In genomic region chr2:32509287-32509686, GRCm38 (mm10) we compare ENCODE assay signal across 7 mouse cellular contexts. TPM values are rescaled to one million over a fixed set of nuclear protein-coding genes. Genes with fewer than 3 reads are reported as not detected.
DNase-seq lines count a peak whose midpoint lies in the region; ATAC-seq and TF ChIP-seq lines count a peak whose summit lies in the region.

No protein-coding gene starts in this region.

- ATAC-seq in forebrain, embryonic 15.5 days (replicated peaks): no peak

- DNase-seq in testis, postnatal 14 days (ENCODE audit: low spot score): no peak
- DNase-seq in kidney, adult 18-20 months: peak; percentile 47
- peak; percentile 75 to 77 for DNase-seq in lung, postnatal 4 days
- no peak for DNase-seq in cerebellum, postnatal 14 days
- DNase-seq in spleen, adult 18-20 months: no peak

- H3K36me3 ChIP-seq in testis, adult 2 months (ENCODE audit: control insufficient read depth, insufficient read depth, low read length): no peaks in the 10 kb centered on the region
- no peaks in the 10 kb centered on the region for H3K36me3 ChIP-seq in forebrain, embryonic 15.5 days

- H3K27me3 ChIP-seq in testis, adult 2 months (ENCODE audit: control insufficient read depth, insufficient read depth, low read length): no peaks in the 10 kb centered on the region
- H3K27me3 ChIP-seq in forebrain, embryonic 15.5 days: no peaks in the 10 kb centered on the region

- H3K9me3 ChIP-seq in forebrain, embryonic 15.5 days: no peaks in the 10 kb centered on the region

- no peak overlapping the region for H3K4me2 ChIP-seq in forebrain, embryonic 15.5 days (replicated peaks)

- H3K4me1 ChIP-seq in testis, adult 2 months (ENCODE audit: control insufficient read depth, insufficient read depth, low read length): peaks cover 7% of the 10 kb centered on the region
- H3K4me1 ChIP-seq in forebrain, embryonic 15.5 days: no peaks in the 10 kb centered on the region

- H3K4me3 ChIP-seq in testis, adult 2 months (ENCODE audit: control insufficient read depth, low read depth, low read length): no peak overlapping the region
- no peak overlapping the region for H3K4me3 ChIP-seq in forebrain, embryonic 15.5 days

- WGBS in forebrain, embryonic 15.5 days: 65% methylated on average over 4 of the region's 4 CpGs

- H3K9ac ChIP-seq in forebrain, embryonic 15.5 days (replicated peaks): no peak overlapping the region

- peak overlapping the region; percentile 56 for H3K27ac ChIP-seq in testis, adult 2 months (ENCODE audit: control insufficient read depth, insufficient read depth, low read depth, low read length)
- H3K27ac ChIP-seq in forebrain, embryonic 15.5 days (replicated peaks): 0 out of 2 replicates have a peak overlapping the region, but pooled peaks have one; percentile 11

- TF ChIP-seq POLR2A in testis, adult 2 months (IDR thresholded peaks at IDR 0.05; ENCODE audit: control insufficient read depth, low read depth, low read length): no peak

- TF ChIP-seq CTCF in testis, adult 2 months (IDR thresholded peaks at IDR 0.05; ENCODE audit: control insufficient read depth, insufficient read depth, insufficient replicate concordance, low read depth, low read length): no peak

RNA-seq across cellular contexts. Expression of gene Fam102a, which starts 25.8 kb away (rescaled TPM):
- polyA plus RNA-seq in testis, adult 2 months (2012; rRNA removed): 15.4 and 17.6 TPM in 2 replicates
- 5.7 and 6.1 TPM in 2 replicates for polyA plus RNA-seq in forebrain, embryonic 15.5 days (2015; fragmentation: Nextera tagmentation; extraction: Ambion mirVana)

RNA-seq across cellular contexts. Expression of gene Slc25a25, which starts 58.0 kb away (rescaled TPM):
- polyA plus RNA-seq in testis, adult 2 months (2012; rRNA removed): 36.7 and 38.4 TPM in 2 replicates
- polyA plus RNA-seq in forebrain, embryonic 15.5 days (2015; fragmentation: Nextera tagmentation; extraction: Ambion mirVana): 46.4 and 48.2 TPM in 2 replicates

RNA-seq across cellular contexts. Expression of gene Naif1, which starts 59.0 kb away (rescaled TPM):
- 19.9 and 22.7 TPM in 2 replicates for polyA plus RNA-seq in testis, adult 2 months (2012; rRNA removed)
- polyA plus RNA-seq in forebrain, embryonic 15.5 days (2015; fragmentation: Nextera tagmentation; extraction: Ambion mirVana): 6.3 and 7.0 TPM in 2 replicates

Comparison
In these comparisons a context has a peak if more than half of its experiments do, and no peak if none do; other contexts are left out.
1. DNase-seq: peak in kidney, adult 18-20 months (single experiment) and lung, postnatal 4 days (2 of 2); none in testis, postnatal 14 days (single experiment), cerebellum, postnatal 14 days (0 of 2) and spleen, adult 18-20 months (0 of 2).